Comparison of ENCODE assay signal across 8 mouse cellular contexts in genomic region chr12:49401119-49401795, GRCm38 (mm10). TPM values are rescaled to one million over a fixed set of nuclear protein-coding genes. Genes with fewer than 3 reads are reported as not detected.
A peak's percentile ranks its signal among the peaks of the same experiment; 100 is the strongest.
DNase-seq lines count a peak whose midpoint lies in the region; ATAC-seq lines count a peak whose summit lies in the region.

No protein-coding gene starts in this region.

- H3K9ac ChIP-seq in liver, embryonic 11.5 days (ENCODE audit: low read depth, low read length) = no peak overlapping the region
- H3K9ac ChIP-seq in embryonic facial prominence, embryonic 13.5 days = peak overlapping the region; percentile 68
- H3K9ac ChIP-seq in intestine, embryonic 16.5 days (ENCODE audit: low read depth, low read length) = no peak overlapping the region
- peak overlapping the region; percentile 64 for H3K9ac ChIP-seq in midbrain, embryonic 11.5 days (ENCODE audit: low read length)

- peak overlapping the region; percentile 60 for H3K4me2 ChIP-seq in liver, embryonic 11.5 days
- peak overlapping the region; percentile 89 for H3K4me2 ChIP-seq in embryonic facial prominence, embryonic 13.5 days
- peak overlapping the region; percentile 63 for H3K4me2 ChIP-seq in intestine, embryonic 16.5 days (ENCODE audit: low read depth, low read length)
- peak overlapping the region; percentile 91 for H3K4me2 ChIP-seq in midbrain, embryonic 11.5 days

- H3K27me3 ChIP-seq in liver, embryonic 11.5 days (replicated peaks; ENCODE audit: control insufficient read depth, insufficient read depth, low read length) = peaks cover 54% of the 10 kb centered on the region
- peaks cover 71% of the 10 kb centered on the region for H3K27me3 ChIP-seq in embryonic facial prominence, embryonic 13.5 days
- H3K27me3 ChIP-seq in intestine, embryonic 16.5 days (replicated peaks; ENCODE audit: control insufficient read depth, insufficient read depth, low read length) = peaks cover 49% of the 10 kb centered on the region
- peaks cover 58% of the 10 kb centered on the region for H3K27me3 ChIP-seq in midbrain, embryonic 11.5 days (ENCODE audit: control insufficient read depth, insufficient read depth, low read length)

- H3K4me1 ChIP-seq in liver, embryonic 11.5 days (replicated peaks; ENCODE audit: control insufficient read depth, insufficient read depth, low read length) = no peaks in the 10 kb centered on the region
- peaks cover 11% of the 10 kb centered on the region for H3K4me1 ChIP-seq in embryonic facial prominence, embryonic 13.5 days
- peaks cover 6% of the 10 kb centered on the region for H3K4me1 ChIP-seq in intestine, embryonic 16.5 days (ENCODE audit: control insufficient read depth, insufficient read depth, low read length)
- peaks cover 5% of the 10 kb centered on the region; the same call in 1 of the 2 replicates for H3K4me1 ChIP-seq in midbrain, embryonic 11.5 days (ENCODE audit: control insufficient read depth, insufficient read depth, low read length)

- no peaks in the 10 kb centered on the region for H3K36me3 ChIP-seq in liver, embryonic 11.5 days (ENCODE audit: control insufficient read depth, insufficient read depth, low read length)
- no peaks in the 10 kb centered on the region for H3K36me3 ChIP-seq in embryonic facial prominence, embryonic 13.5 days
- no peaks in the 10 kb centered on the region for H3K36me3 ChIP-seq in intestine, embryonic 16.5 days (ENCODE audit: control insufficient read depth, insufficient read depth, low read length)
- H3K36me3 ChIP-seq in midbrain, embryonic 11.5 days (ENCODE audit: control insufficient read depth, insufficient read depth, low read length) = no peaks in the 10 kb centered on the region

- peak; percentile 39 for DNase-seq in liver, embryonic 11.5 days (ENCODE audit: low spot score)
- no peak for DNase-seq in liver
- DNase-seq in midbrain, embryonic 11.5 days (ENCODE audit: low spot score, missing footprints) = peak; percentile 96
- peak; percentile 45 for DNase-seq in testis, postnatal 10 days (ENCODE audit: low spot score)
- no peak for DNase-seq in cerebellum, adult 11-12 months
- no peak for DNase-seq in adrenal gland, postnatal 4 days (ENCODE audit: low spot score in 2 of 2)

- 2% methylated on average over 56 of the region's 68 CpGs for WGBS in liver, embryonic 11.5 days
- WGBS in embryonic facial prominence, embryonic 13.5 days = under 1% methylated on average over 68 of the region's 68 CpGs
- WGBS in intestine, embryonic 16.5 days = 0% methylated on average over 66 of the region's 68 CpGs
- under 1% methylated on average over 68 of the region's 68 CpGs for WGBS in midbrain, embryonic 11.5 days

- H3K27ac ChIP-seq in liver, embryonic 11.5 days (ENCODE audit: low read depth, low read length) = no peak overlapping the region
- H3K27ac ChIP-seq in embryonic facial prominence, embryonic 13.5 days = no peak overlapping the region
- H3K27ac ChIP-seq in intestine, embryonic 16.5 days (ENCODE audit: low read length) = no peak overlapping the region
- no peak overlapping the region for H3K27ac ChIP-seq in midbrain, embryonic 11.5 days (ENCODE audit: low read depth, low read length)

- H3K4me3 ChIP-seq in liver, embryonic 11.5 days (ENCODE audit: low read depth, low read length) = peak overlapping the region; percentile 38
- H3K4me3 ChIP-seq in embryonic facial prominence, embryonic 13.5 days = peak overlapping the region; percentile 46
- H3K4me3 ChIP-seq in intestine, embryonic 16.5 days (ENCODE audit: low read length) = peak overlapping the region; percentile 39
- H3K4me3 ChIP-seq in midbrain, embryonic 11.5 days (ENCODE audit: low read depth, low read length) = peak overlapping the region; percentile 43

- ATAC-seq in liver, embryonic 11.5 days (replicated peaks; ENCODE audit: low FRiP score) = peak; percentile 36; the same call in 1 of the 2 replicates
- peak; percentile 64; the same call in 1 of the 2 replicates for ATAC-seq in embryonic facial prominence, embryonic 13.5 days (ENCODE audit: insufficient number of reproducible peaks, insufficient read depth, low FRiP score, low TSS enrichment, low read depth)
- peak; percentile 69; the same call in 1 of the 2 replicates for ATAC-seq in intestine, embryonic 16.5 days
- peak; percentile 90 for ATAC-seq in midbrain, embryonic 11.5 days (ENCODE audit: low FRiP score)

- H3K9me3 ChIP-seq in liver, embryonic 11.5 days (ENCODE audit: control insufficient read depth, low read length) = no peaks in the 10 kb centered on the region
- H3K9me3 ChIP-seq in embryonic facial prominence, embryonic 13.5 days = no peaks in the 10 kb centered on the region
- H3K9me3 ChIP-seq in intestine, embryonic 16.5 days (ENCODE audit: control insufficient read depth, low read length) = no peaks in the 10 kb centered on the region
- no peaks in the 10 kb centered on the region for H3K9me3 ChIP-seq in midbrain, embryonic 11.5 days (ENCODE audit: control insufficient read depth, low read length)

RNA-seq across cellular contexts. Expression of gene Gm43517, which starts 16.3 kb away (rescaled TPM):
- 0.09 TPM in 1 of 2 replicates, not detected in the other for polyA plus RNA-seq in liver, embryonic 11.5 days (2014; fragmentation: Nextera tagmentation; extraction: Ambion mirVana)
- not detected in 2 replicates for polyA plus RNA-seq in embryonic facial prominence, embryonic 13.5 days (2015; fragmentation: Nextera tagmentation; extraction: Ambion mirVana)
- polyA plus RNA-seq in intestine, embryonic 16.5 days (2015; fragmentation: Nextera tagmentation; extraction: Ambion mirVana) = not detected in 2 replicates
- polyA plus RNA-seq in midbrain, embryonic 11.5 days (2014; fragmentation: Nextera tagmentation; extraction: Ambion mirVana) = 0.07 TPM in 1 of 2 replicates, not detected in the other
- not detected for total RNA-seq in adrenal gland, postnatal 4 days (2021)

RNA-seq across cellular contexts. Expression of gene Foxg1, which starts 18.8 kb away (rescaled TPM):
- 0.74 and 0.75 TPM in 2 replicates for polyA plus RNA-seq in liver, embryonic 11.5 days (2014; fragmentation: Nextera tagmentation; extraction: Ambion mirVana)
- 0.86 and 0.94 TPM in 2 replicates for polyA plus RNA-seq in embryonic facial prominence, embryonic 13.5 days (2015; fragmentation: Nextera tagmentation; extraction: Ambion mirVana)
- not detected in 2 replicates for polyA plus RNA-seq in intestine, embryonic 16.5 days (2015; fragmentation: Nextera tagmentation; extraction: Ambion mirVana)
- 0.41 and 0.92 TPM in 2 replicates for polyA plus RNA-seq in midbrain, embryonic 11.5 days (2014; fragmentation: Nextera tagmentation; extraction: Ambion mirVana)
- under 1 TPM; 0.34 to 0.90 TPM for total RNA-seq in adrenal gland, postnatal 4 days (2021)

Comparison
In these comparisons a context has a peak if more than half of its experiments do, and no peak if none do; other contexts are left out.
1. DNase-seq: peak in liver, embryonic 11.5 days (single experiment), midbrain, embryonic 11.5 days (single experiment) and testis, postnatal 10 days (single experiment); none in liver (single experiment), cerebellum, adult 11-12 months (single experiment) and adrenal gland, postnatal 4 days (0 of 2).
2. ATAC-seq: peak in every context shown above with its lines; median percentile 90 in midbrain, embryonic 11.5 days; 69 in intestine, embryonic 16.5 days; 64 in embryonic facial prominence, embryonic 13.5 days; 36 in liver, embryonic 11.5 days.
3. H3K9ac ChIP-seq: peak in embryonic facial prominence, embryonic 13.5 days (single experiment) and midbrain, embryonic 11.5 days (single experiment); none in liver, embryonic 11.5 days (single experiment) and intestine, embryonic 16.5 days (single experiment).
4. Peak in every context shown above with its lines, with median percentiles within 50 percentile points of each other: H3K4me2 ChIP-seq and H3K4me3 ChIP-seq.